Mouse (Mus musculus) liver, adult 2 months (tissue): ENCODE results near the gene Lpar2. TPM values are rescaled to one million over a fixed set of nuclear protein-coding genes. Genes with fewer than 3 reads are reported as not detected.

ENCODE experiments used
- DNase-seq: peaks from one replicate; pipeline ENCODE4 v3.0.0-alpha.2; 2011; ENCODE audit warnings: low read depth, low spot score; ENCODE audit errors: extremely low read depth
- H3K27ac ChIP-seq: fragments of 200-500 bp; replicated peaks from 2 replicates; pipeline ENCODE4 v1.5.1; 2012; ENCODE audit warnings: low read depth, mild to moderate bottlenecking, control low read depth, inconsistent platforms, low read length; ENCODE audit not compliant: insufficient read depth
- H3K27me3 ChIP-seq: fragments of 200-500 bp; 2 replicates; pipeline ENCODE4 v1.6.1; 2012; ENCODE audit warnings: mild to moderate bottlenecking, moderate library complexity, low read length, inconsistent platforms; ENCODE audit not compliant: control insufficient read depth, insufficient read depth
- H3K36me3 ChIP-seq: fragments of 200-500 bp; 2 replicates; pipeline ENCODE4 v1.6.1; 2012; ENCODE audit warnings: low read length, inconsistent platforms; ENCODE audit not compliant: control insufficient read depth, insufficient read depth
- H3K4me1 ChIP-seq: fragments of 200-500 bp; 2 replicates; pipeline ENCODE4 v1.6.1; 2011; ENCODE audit warnings: low read length; ENCODE audit not compliant: control insufficient read depth, insufficient read depth
- H3K4me3 ChIP-seq: fragments of 200-500 bp; 2 replicates; pipeline ENCODE4 v1.5.1; 2011; ENCODE audit warnings: low read depth, mild to moderate bottlenecking, control low read depth, low read length, moderate library complexity; ENCODE audit not compliant: insufficient read depth
- H3K79me2 ChIP-seq: fragments of 200-500 bp; 2 replicates; pipeline ENCODE4 v1.6.1; 2012; ENCODE audit warnings: inconsistent platforms, mild to moderate bottlenecking, low read length, moderate library complexity; ENCODE audit not compliant: control insufficient read depth, insufficient read depth
- H3K9ac ChIP-seq: fragments of 200-500 bp; 2 replicates; pipeline ENCODE4 v1.6.1; 2012; ENCODE audit warnings: low read depth, mild to moderate bottlenecking, control low read depth, inconsistent platforms, low read length
- CTCF ChIP-seq: fragments of 200-500 bp; IDR thresholded peaks from 2 replicates; pipeline ENCODE4 v1.5.1; 2011; ENCODE audit warnings: low read depth, low read length, control low read depth
- POLR2A ChIP-seq: fragments of 200-500 bp; IDR thresholded peaks from 2 replicates; pipeline ENCODE4 v1.6.1; 2011; ENCODE audit warnings: low read length, control low read depth; ENCODE audit not compliant: insufficient read depth; ENCODE audit errors: extremely low read depth
- WGBS: fragments of 180-500 bp; shearing (Covaris S2); methylation state at CpG from one replicate; pipeline ENCODE4 v1.1.7; 2018; 5-methylcytosine and 5-hydroxymethylcytosine counted together
- polyA plus RNA-seq: library from polyadenylated mRNA; depleted of rRNA; stranded (reverse); fragments of >200 nt; gene quantifications from 2 replicates; pipeline ENCODE4 v1.2.3, GENCODE M21; 2012
- total RNA-seq: library from RNA; depleted of rRNA; stranded (reverse); fragments of >200 nt; gene quantifications from 2 replicates; pipeline ENCODE4 v1.2.3, GENCODE M21; 2014

Lpar2 gene
- total and polyA plus RNA-seq, 2 experiments = 0.18 to 0.77 TPM

DNA sequence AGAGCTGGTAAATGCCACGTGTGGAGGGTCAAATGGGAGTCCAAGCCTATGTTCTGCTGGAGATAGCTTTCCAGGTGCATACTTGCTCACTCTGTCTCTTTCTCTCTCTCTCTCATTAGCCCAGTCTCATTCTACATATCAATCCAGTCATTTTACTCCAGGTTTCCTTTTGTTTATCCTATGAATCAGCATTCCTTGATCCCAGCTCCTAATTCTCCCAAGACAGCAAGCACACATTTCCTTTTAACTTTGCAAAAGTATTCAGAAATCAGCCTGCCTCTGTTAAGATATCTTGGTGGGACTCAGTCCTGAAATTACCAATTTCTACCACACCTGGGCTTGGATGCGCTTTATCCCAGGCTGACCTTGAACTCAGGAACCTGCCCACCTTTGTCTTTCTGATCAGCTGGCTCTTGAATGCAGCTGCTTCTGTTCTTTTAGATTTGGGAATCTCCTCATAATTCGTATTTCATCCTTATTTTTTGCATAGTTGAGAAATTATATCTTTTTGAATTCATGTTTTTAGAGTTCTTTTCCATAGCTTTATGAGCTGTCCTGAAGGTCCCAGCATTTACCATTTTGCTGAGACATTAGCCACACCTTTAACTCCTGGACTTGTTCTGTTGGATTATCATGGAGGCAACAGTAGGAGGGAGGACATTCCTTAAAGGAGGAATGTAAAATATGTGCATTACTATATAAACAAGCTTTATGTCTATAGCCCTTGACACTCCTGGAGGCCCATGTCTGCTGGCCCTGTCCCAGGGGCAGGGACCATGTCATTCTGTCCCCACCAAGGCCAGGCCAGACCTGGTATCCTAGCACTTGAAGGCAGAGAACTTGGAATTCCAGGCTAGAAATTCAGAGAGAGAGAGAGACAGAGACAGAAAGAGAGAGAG lies 25.2 kb downstream of the Lpar2 start:
- Histone ChIP-seq H3K36me3 (no peaks in the 10 kb centered on the region), H3K9ac (no peak overlapping the region), H3K27me3 (no peaks in the 10 kb centered on the region), H3K4me1 (peaks cover 2% of the 10 kb centered on the region; the same call in 1 of the 2 replicates), H3K4me3 (no peak overlapping the region), H3K79me2 (no peaks in the 10 kb centered on the region), H3K27ac (no peak overlapping the region)
- no peak for DNase-seq
- 67% methylated on average over 3 of the region's 3 CpGs for WGBS
- TF ChIP-seq CTCF (no peak), POLR2A (no peak)

DNA sequence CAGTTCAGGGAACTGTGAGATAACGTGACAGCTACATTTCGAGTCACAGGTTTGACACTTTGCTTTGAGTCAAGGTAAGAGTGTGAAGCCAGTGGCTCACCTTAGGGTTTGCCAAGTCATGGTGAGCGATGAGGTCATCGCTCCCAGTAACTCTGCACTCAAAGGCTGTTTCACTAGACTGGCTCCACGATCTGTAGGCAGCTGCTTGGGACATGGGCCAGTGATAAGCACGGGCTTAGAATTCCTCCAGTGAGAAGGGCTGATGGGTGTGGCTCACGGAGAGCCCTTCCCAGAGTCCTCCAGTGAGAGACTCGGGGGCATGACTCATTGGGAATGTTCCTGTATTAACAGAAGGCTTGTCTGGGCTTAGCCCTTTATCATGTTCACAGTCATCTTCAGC lies 26.7 kb downstream of the Lpar2 start:
- H3K27me3 ChIP-seq = no peaks in the 10 kb centered on the region
- H3K4me1 ChIP-seq = peaks cover 2% of the 10 kb centered on the region; the same call in 1 of the 2 replicates
- H3K4me3 ChIP-seq = no peak overlapping the region
- no peak overlapping the region for H3K9ac ChIP-seq
- H3K27ac ChIP-seq = no peak overlapping the region
- no peaks in the 10 kb centered on the region for H3K36me3 ChIP-seq
- WGBS = 65% methylated on average over 8 of the region's 8 CpGs
- no peak for TF ChIP-seq POLR2A
- no peak for TF ChIP-seq CTCF
- H3K79me2 ChIP-seq = no peaks in the 10 kb centered on the region
- peak; percentile 64 for DNase-seq

DNA sequence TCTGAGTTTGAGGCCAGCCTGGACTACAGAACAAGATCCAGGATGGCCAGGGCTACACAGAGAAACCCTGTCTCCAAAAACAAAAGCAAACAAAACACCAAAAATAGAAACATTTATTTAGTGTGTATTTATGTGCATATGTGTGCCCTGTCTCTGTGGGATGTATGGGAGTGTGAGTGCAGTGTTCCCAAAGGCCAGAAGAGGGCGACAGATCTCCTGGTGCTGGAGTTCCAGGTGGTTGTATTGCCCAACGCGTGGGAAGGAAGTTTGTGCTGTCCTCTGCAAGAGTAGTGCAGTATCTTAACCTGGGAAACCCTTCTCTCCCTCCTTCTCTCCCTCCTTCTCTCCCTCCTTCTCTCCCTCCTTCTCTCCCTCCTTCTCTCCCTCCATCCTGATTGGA lies 27.7 kb downstream of the Lpar2 start:
- Histone ChIP-seq H3K27me3 (no peaks in the 10 kb centered on the region), H3K79me2 (no peaks in the 10 kb centered on the region), H3K4me3 (no peak overlapping the region), H3K4me1 (peaks cover 2% of the 10 kb centered on the region; the same call in 1 of the 2 replicates), H3K36me3 (no peaks in the 10 kb centered on the region), H3K27ac (no peak overlapping the region), H3K9ac (no peak overlapping the region)
- peak; percentile 43 for DNase-seq
- 57% methylated on average over 3 of the region's 3 CpGs for WGBS
- TF ChIP-seq POLR2A (no peak), CTCF (peak; percentile 71)

DNA sequence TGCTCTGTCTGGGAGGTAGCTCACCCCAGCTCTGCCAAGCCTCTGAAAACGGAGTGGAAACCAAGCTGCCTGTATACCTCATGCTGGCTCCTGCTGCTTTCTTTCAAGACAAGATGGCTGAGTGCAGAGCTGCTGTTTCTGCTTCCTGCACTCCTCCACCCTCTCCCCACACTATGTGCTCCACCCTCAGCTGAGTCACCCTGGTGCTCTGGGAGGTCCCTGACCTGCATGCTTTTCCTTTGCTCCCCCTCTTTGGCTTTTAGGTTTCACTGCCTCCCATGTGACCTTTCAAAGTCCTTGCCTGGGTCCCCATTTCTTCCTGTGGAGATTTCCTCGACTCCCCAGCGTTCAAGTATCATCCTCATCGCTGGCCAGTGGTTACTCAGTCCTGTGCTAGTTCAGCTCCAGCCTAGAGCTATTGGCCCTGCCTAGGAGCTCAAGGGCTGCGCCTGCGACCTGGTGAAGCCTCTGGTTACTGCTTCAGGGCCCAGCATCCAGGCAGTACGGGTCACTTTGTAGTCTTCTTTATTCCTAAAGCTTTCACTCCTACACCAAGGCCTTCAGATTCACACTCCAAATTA lies 28.8 kb downstream of the Lpar2 start:
- peaks cover 2% of the 10 kb centered on the region; the same call in 1 of the 2 replicates for H3K4me1 ChIP-seq
- no peak overlapping the region for H3K27ac ChIP-seq
- H3K79me2 ChIP-seq = no peaks in the 10 kb centered on the region
- WGBS = 82% methylated on average over 7 of the region's 7 CpGs
- no peak overlapping the region for H3K4me3 ChIP-seq
- H3K27me3 ChIP-seq = no peaks in the 10 kb centered on the region
- TF ChIP-seq POLR2A (no peak), CTCF (no peak)
- H3K9ac ChIP-seq = no peak overlapping the region
- DNase-seq = no peak
- H3K36me3 ChIP-seq = no peaks in the 10 kb centered on the region

DNA sequence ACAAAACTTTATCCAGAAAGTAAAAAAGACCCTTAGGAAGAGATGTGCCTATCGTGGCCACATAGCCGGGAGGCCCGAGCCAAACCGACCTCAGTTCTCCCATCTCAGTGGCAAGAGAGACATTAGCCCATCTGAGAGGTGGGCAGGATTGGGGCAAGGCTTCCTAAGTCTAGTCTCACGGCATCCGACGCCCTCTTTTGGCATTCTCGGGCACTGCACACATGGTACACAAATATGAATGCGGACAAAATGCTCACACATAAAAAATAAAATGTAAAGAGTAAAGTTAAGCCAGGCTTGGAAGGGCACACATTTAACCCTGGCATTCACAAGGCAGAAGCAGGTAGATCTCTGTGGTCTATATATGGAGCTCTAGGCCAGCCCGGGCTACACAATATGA lies 31.6 kb downstream of the Lpar2 start:
- Histone ChIP-seq H3K36me3 (no peaks in the 10 kb centered on the region), H3K27me3 (no peaks in the 10 kb centered on the region), H3K79me2 (no peaks in the 10 kb centered on the region), H3K9ac (no peak overlapping the region), H3K4me1 (no peaks in the 10 kb centered on the region), H3K27ac (no peak overlapping the region), H3K4me3 (no peak overlapping the region)
- no peak for TF ChIP-seq POLR2A
- TF ChIP-seq CTCF = no peak
- no peak for DNase-seq
- WGBS = 91% methylated on average over 10 of the region's 10 CpGs

DNA sequence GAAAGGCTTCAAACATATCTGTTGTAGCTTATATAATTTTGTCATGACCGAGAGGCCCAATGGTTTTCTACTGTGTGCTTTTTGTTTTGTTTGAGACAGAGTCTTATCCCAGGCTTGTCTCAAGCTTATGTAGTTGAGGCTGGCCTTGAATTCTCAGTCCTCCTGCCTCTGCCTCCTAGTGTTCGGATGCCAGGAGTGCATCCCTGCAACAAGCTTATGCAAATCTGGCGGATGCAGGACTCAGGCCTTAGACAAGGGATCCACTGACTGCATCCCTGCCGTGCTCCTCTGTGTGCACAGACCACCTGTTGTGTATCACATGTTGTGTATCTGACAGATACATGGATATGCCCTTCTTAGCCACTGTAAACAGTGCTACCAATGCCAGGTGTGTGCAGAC lies 38.6 kb downstream of the Lpar2 start:
- no peak for DNase-seq
- H3K27me3 ChIP-seq = no peaks in the 10 kb centered on the region
- no peak overlapping the region for H3K4me3 ChIP-seq
- no peaks in the 10 kb centered on the region for H3K4me1 ChIP-seq
- no peaks in the 10 kb centered on the region for H3K36me3 ChIP-seq
- H3K79me2 ChIP-seq = no peaks in the 10 kb centered on the region
- no peak overlapping the region for H3K9ac ChIP-seq
- no peak for TF ChIP-seq POLR2A
- TF ChIP-seq CTCF = peak; percentile 39; the same call in 1 of the 2 replicates
- WGBS = 75% methylated on average over 4 of the region's 4 CpGs
- no peak overlapping the region for H3K27ac ChIP-seq
